ENCODE assay signal across 8 mouse cellular contexts in the genomic region with DNA sequence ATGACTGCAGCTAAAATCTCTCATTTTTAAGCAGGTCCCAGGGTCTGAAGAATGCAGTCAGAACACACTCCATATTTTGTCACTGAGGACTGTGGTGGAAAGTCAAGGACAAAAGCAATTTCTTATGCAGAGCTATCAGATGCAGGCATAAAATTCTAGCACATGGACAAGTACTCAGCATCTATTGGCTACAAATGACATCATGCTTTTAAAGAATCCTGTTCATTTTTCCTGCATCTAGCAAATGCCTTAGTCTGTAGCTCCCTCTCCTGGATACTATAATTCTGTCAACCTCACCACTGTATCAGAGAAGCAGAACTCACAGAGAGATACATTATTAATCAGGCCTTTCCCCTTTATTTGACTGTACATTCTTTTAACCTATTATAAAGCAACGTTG.
A peak's percentile ranks its signal among the peaks of the same experiment; 100 is the strongest.
DNase-seq lines count a peak whose midpoint lies in the region; ATAC-seq lines count a peak whose summit lies in the region.

No protein-coding gene starts in this region.

- peaks cover 5% of the 10 kb centered on the region; the same call in 1 of the 2 replicates for H3K27me3 ChIP-seq in forebrain, embryonic 13.5 days

- peak overlapping the region; percentile 25; the same call in 1 of the 2 replicates for H3K27ac ChIP-seq in forebrain, embryonic 13.5 days

- H3K9ac ChIP-seq in forebrain, embryonic 13.5 days = no peak overlapping the region; the same call in 1 of the 2 replicates

- no peak overlapping the region for H3K4me3 ChIP-seq in forebrain, embryonic 13.5 days

- DNase-seq in frontal cortex, postnatal 14 days (ENCODE audit: low spot score in 2 of 2) = no peak
- peak; percentile 51 for DNase-seq in thymus, postnatal 0 days (ENCODE audit: low spot score)
- DNase-seq in thymus, postnatal 25 days = no peak
- DNase-seq in layer of hippocampus, adult 9-10 months (ENCODE audit: low spot score) = peak; percentile 90
- no peak for DNase-seq in urinary bladder, postnatal 36 days (ENCODE audit: low spot score in 2 of 2)

- no peaks in the 10 kb centered on the region for H3K9me3 ChIP-seq in forebrain, embryonic 13.5 days (replicated peaks)

- H3K4me2 ChIP-seq in forebrain, embryonic 13.5 days = no peak overlapping the region

- WGBS in forebrain, embryonic 13.5 days = 30% methylated on average over 1 of the region's 1 CpGs

- ATAC-seq in frontal cortex, adult (ENCODE audit: low TSS enrichment) = peak; percentile 90
- ATAC-seq in forebrain, embryonic 13.5 days = peak; percentile 93
- ATAC-seq in neutrophil, adult 5-6 weeks (ENCODE audit: extremely low read depth, insufficient number of reproducible peaks, low FRiP score, poor library complexity, severe bottlenecking) = peak; percentile 41; the same call in 1 of the 2 replicates

- no peaks in the 10 kb centered on the region for H3K36me3 ChIP-seq in forebrain, embryonic 13.5 days (ENCODE audit: poor library complexity, severe bottlenecking)

- H3K4me1 ChIP-seq in forebrain, embryonic 13.5 days = 0 out of 2 replicates have a peak, but pooled peaks cover 6% of the 10 kb centered on the region

Comparison
In these comparisons a context has a peak if more than half of its experiments do, and no peak if none do; other contexts are left out.
1. DNase-seq: peak in thymus, postnatal 0 days (single experiment) and layer of hippocampus, adult 9-10 months (single experiment); none in frontal cortex, postnatal 14 days (0 of 2), thymus, postnatal 25 days (single experiment) and urinary bladder, postnatal 36 days (0 of 2).
2. ATAC-seq: peak in every context shown above with its lines; median percentile 93 in forebrain, embryonic 13.5 days; 90 in frontal cortex, adult; 41 in neutrophil, adult 5-6 weeks.